Comparison of ENCODE assay signal across 12 mouse cellular contexts in the genomic region with DNA sequence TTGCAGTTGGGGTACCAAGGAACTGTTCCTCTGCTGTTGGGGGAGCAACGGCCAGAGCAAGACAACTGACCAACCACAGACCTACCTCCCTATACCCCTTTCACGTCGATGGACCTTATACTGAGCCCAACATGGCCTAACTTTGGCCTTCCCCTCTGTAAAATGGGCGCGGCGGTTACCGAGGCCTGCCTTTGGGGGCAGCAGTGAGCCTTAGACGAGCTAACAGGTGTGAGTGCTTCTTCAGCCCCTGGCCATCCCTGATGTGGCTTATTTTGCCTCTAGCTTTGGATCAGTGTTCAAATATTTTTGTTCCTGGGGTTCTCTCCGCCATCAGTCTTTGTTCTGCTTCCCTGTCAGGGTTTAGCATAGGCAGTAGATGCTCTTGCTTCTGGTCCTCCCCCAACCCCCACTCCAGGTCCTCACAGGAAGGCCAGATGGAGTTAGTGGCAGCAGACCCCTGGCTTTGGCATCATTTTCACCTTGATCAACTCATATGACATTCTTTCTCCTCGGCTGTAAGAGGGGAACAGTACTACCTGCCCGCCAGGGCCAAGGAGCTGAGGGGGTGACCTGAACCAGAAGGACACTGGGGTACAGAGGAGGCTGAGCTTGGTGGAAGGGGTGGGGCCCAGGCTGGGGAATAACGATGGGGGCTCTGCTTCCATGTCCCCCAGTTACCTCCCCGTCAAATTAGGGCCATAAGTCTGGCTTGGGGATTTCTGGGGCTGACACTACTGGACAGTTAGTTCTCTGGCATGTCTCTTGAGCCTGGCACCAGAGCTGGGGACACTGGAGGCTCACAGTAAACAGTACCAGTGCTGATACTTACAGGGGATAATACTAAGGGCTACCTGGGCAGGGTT. TPM values are rescaled to one million over a fixed set of nuclear protein-coding genes. Genes with fewer than 3 reads are reported as not detected.
DNase-seq lines count a peak whose midpoint lies in the region; ATAC-seq and TF ChIP-seq lines count a peak whose summit lies in the region.
"Had no signal": no experiment of that assay in that cellular context is flagged by ENCODE, and none has a peak within 500 bp of the region (broad histone marks: within the 10 kb centered on the region; RNA-seq: fewer than 3 reads in every experiment).

No protein-coding gene starts in this region.

- no peak overlapping the region for H3K4me2 ChIP-seq in kidney, postnatal 0 days (ENCODE audit: low read length)
- no peak overlapping the region for H3K4me2 ChIP-seq in kidney, embryonic 14.5 days (replicated peaks; ENCODE audit: low read depth, low read length)
- H3K4me2 ChIP-seq: heart, embryonic 15.5 days had no signal

- no peaks in the 10 kb centered on the region for H3K9me3 ChIP-seq in kidney, postnatal 0 days (replicated peaks; ENCODE audit: low read length)
- no peaks in the 10 kb centered on the region for H3K9me3 ChIP-seq in kidney, embryonic 14.5 days (ENCODE audit: control insufficient read depth, low read length)
- H3K9me3 ChIP-seq in MEL (replicated peaks; ENCODE audit: insufficient read depth, low read length), result no peaks in the 10 kb centered on the region
- H3K9me3 ChIP-seq: heart, embryonic 15.5 days had no signal

- H3K4me1 ChIP-seq in kidney, postnatal 0 days (replicated peaks; ENCODE audit: insufficient read depth, low read length), result peaks cover 7% of the 10 kb centered on the region; the same call in 1 of the 2 replicates
- peaks cover 23% of the 10 kb centered on the region for H3K4me1 ChIP-seq in kidney, embryonic 14.5 days (ENCODE audit: control insufficient read depth, insufficient read depth, low read length)
- peaks cover 0 to 4% of the 10 kb centered on the region in 2 experiments; a peak in 1 of 4 replicates for H3K4me1 ChIP-seq in MEL (ENCODE audit: control insufficient read depth in 1 of 2, insufficient read depth in 2 of 2, low read length in 2 of 2)
- H3K4me1 ChIP-seq in cortical plate, adult 2 months (ENCODE audit: control insufficient read depth, insufficient read depth, low read length), result peaks cover 2% of the 10 kb centered on the region; the same call in 1 of the 2 replicates

- TF ChIP-seq EP300 in MEL (IDR thresholded peaks at IDR 0.05; ENCODE audit: low read depth in 1 of 2, low read length in 2 of 2), result no peak

- H3K27ac ChIP-seq in kidney, postnatal 0 days, result no peak overlapping the region
- H3K27ac ChIP-seq in kidney, embryonic 14.5 days (ENCODE audit: low read depth, low read length), result no peak overlapping the region
- no peak overlapping the region for H3K27ac ChIP-seq in MEL (ENCODE audit: control insufficient read depth, low read depth, low read length)
- H3K27ac ChIP-seq in cortical plate, adult 2 months (ENCODE audit: insufficient read depth, low read length), result no peak overlapping the region
- H3K27ac ChIP-seq: heart, embryonic 15.5 days had no signal

- TF ChIP-seq CTCF in kidney, postnatal 0 days (IDR thresholded peaks at IDR 0.05; ENCODE audit: low read depth), result peak; percentile 37; the same call in 1 of the 2 replicates
- TF ChIP-seq CTCF in MEL (IDR thresholded peaks at IDR 0.05 in 2 of 3, conservative IDR thresholded peaks at IDR 0.05 in 1 of 3; ENCODE audit: control insufficient read depth in 1 of 3, insufficient read depth in 1 of 3, low read depth in 2 of 3, low read length in 3 of 3, poor library complexity in 1 of 3, severe bottlenecking in 1 of 3), result peak; percentile 41 to 66 (median 53); a peak in 5 of 6 replicates
- peak; percentile 36; the same call in 1 of the 2 replicates for TF ChIP-seq CTCF in cortical plate, adult 2 months (IDR thresholded peaks at IDR 0.05; ENCODE audit: extremely low read depth, insufficient read depth, low read length)

- H3K4me3 ChIP-seq in kidney, postnatal 0 days (replicated peaks; ENCODE audit: low read depth, low read length), result no peak overlapping the region
- no peak overlapping the region for H3K4me3 ChIP-seq in kidney, embryonic 14.5 days (ENCODE audit: low read length)
- no peak overlapping the region for H3K4me3 ChIP-seq in MEL (ENCODE audit: control insufficient read depth in 1 of 2, insufficient read depth in 1 of 2, low read depth in 2 of 2, low read length in 2 of 2)
- H3K4me3 ChIP-seq in cortical plate, adult 2 months (ENCODE audit: insufficient read depth, low read length), result no peak overlapping the region
- H3K4me3 ChIP-seq: heart, embryonic 15.5 days had no signal

- no peak for TF ChIP-seq POLR2A in MEL (IDR thresholded peaks at IDR 0.05; ENCODE audit: control insufficient read depth in 1 of 2, insufficient read depth in 1 of 2, low read depth in 1 of 2, low read length in 2 of 2, poor library complexity in 1 of 2)
- TF ChIP-seq POLR2A in cortical plate, adult 2 months (IDR thresholded peaks at IDR 0.05; ENCODE audit: extremely low read depth, insufficient read depth, low read length), result no peak

- no peak; the same call in 1 of the 2 replicates for TF ChIP-seq RAD21 in MEL (IDR thresholded peaks at IDR 0.05; ENCODE audit: low read depth, low read length)

- H3K36me3 ChIP-seq in kidney, postnatal 0 days (ENCODE audit: insufficient read depth, low read length), result no peaks in the 10 kb centered on the region
- H3K36me3 ChIP-seq in kidney, embryonic 14.5 days (ENCODE audit: control insufficient read depth, insufficient read depth, low read length), result no peaks in the 10 kb centered on the region
- no peaks in the 10 kb centered on the region for H3K36me3 ChIP-seq in MEL (ENCODE audit: control insufficient read depth in 1 of 2, insufficient read depth in 2 of 2, low read length in 2 of 2)
- H3K36me3 ChIP-seq: heart, embryonic 15.5 days had no signal

- no peak for DNase-seq in kidney, postnatal 0 days (ENCODE audit: low spot score)
- DNase-seq in A20 (ENCODE audit: low read depth, low spot score), result peak; percentile 51
- no peak for DNase-seq in MEL (ENCODE audit: low read depth, low spot score)
- no peak for DNase-seq in embryo, embryonic 9.5 days (ENCODE audit: extremely low spot score)
- DNase-seq in right cerebral cortex, postnatal 14 days, result no peak
- DNase-seq in gastrocnemius, postnatal 10 days, result no peak

- H3K27me3 ChIP-seq in kidney, postnatal 0 days (ENCODE audit: insufficient read depth, low read length), result peaks cover 75% of the 10 kb centered on the region
- peaks cover 97% of the 10 kb centered on the region for H3K27me3 ChIP-seq in kidney, embryonic 14.5 days (ENCODE audit: control insufficient read depth, insufficient read depth, low read length)
- peaks cover 0 to 5% of the 10 kb centered on the region in 2 experiments; a peak in 2 of 4 replicates for H3K27me3 ChIP-seq in MEL (ENCODE audit: control insufficient read depth in 1 of 2, insufficient read depth in 2 of 2, low read length in 2 of 2)

- no peak for ATAC-seq in kidney, postnatal 0 days (replicated peaks; ENCODE audit: low FRiP score, low read depth)
- ATAC-seq in kidney, embryonic 14.5 days (ENCODE audit: low FRiP score, low TSS enrichment), result no peak
- ATAC-seq: intestine, embryonic 16.5 days had no signal

- no peaks in the 10 kb centered on the region for H3K79me2 ChIP-seq in MEL (ENCODE audit: control insufficient read depth, insufficient read depth, low read length, poor library complexity)

- H3K9ac ChIP-seq in kidney, postnatal 0 days (ENCODE audit: low read depth, low read length), result no peak overlapping the region
- H3K9ac ChIP-seq in kidney, embryonic 14.5 days (ENCODE audit: low read depth, low read length), result no peak overlapping the region
- no peak overlapping the region for H3K9ac ChIP-seq in MEL (ENCODE audit: control insufficient read depth, low read depth, low read length, poor library complexity, severe bottlenecking)
- H3K9ac ChIP-seq: heart, embryonic 15.5 days had no signal

- 20% methylated on average over 13 of the region's 13 CpGs for WGBS in kidney, postnatal 0 days
- WGBS in kidney, embryonic 14.5 days, result 17% methylated on average over 13 of the region's 13 CpGs

RNA-seq across cellular contexts. Expression of a gene that starts 7.0 kb away (rescaled TPM):
- not detected in 2 replicates for polyA plus RNA-seq in kidney, postnatal 0 days (2015; fragmentation: Nextera tagmentation; extraction: Ambion mirVana)
- not detected in 2 replicates for polyA plus RNA-seq in kidney, embryonic 14.5 days (2014; fragmentation: Nextera tagmentation; extraction: Ambion mirVana)
- not detected in 2 replicates for total RNA-seq in MEL (2012; rRNA removed)
- polyA plus RNA-seq in MEL (2012; ENCODE audit: insufficient read depth in 1 of 2, insufficient read length in 2 of 2, low read depth in 1 of 2, low replicate concordance in 2 of 2, missing spikeins in 1 of 2), result not detected
- polyA plus RNA-seq in cortical plate, adult 2 months (2012; rRNA removed), result 45.0 and 57.2 TPM in 2 replicates
- not detected for total RNA-seq in gastrocnemius, postnatal 10 days (2021)
- polyA plus RNA-seq: heart, embryonic 15.5 days; liver, embryonic 16.5 days had no signal

RNA-seq across cellular contexts. Expression of a gene that starts 11.7 kb away (rescaled TPM):
- polyA plus RNA-seq in kidney, postnatal 0 days (2015; fragmentation: Nextera tagmentation; extraction: Ambion mirVana), result 12.1 and 12.3 TPM in 2 replicates
- polyA plus RNA-seq in kidney, embryonic 14.5 days (2014; fragmentation: Nextera tagmentation; extraction: Ambion mirVana), result 0.87 and 1.7 TPM in 2 replicates
- total RNA-seq in MEL (2012; rRNA removed), result 25.4 and 35.2 TPM in 2 replicates
- 100 to 1,000 TPM in 1 of 2 experiments, not detected in 1; 114 TPM for polyA plus RNA-seq in MEL (2012; ENCODE audit: insufficient read depth in 1 of 2, insufficient read length in 2 of 2, low read depth in 1 of 2, low replicate concordance in 2 of 2, missing spikeins in 1 of 2)
- polyA plus RNA-seq in cortical plate, adult 2 months (2012; rRNA removed), result 127 and 322 TPM in 2 replicates
- total RNA-seq in gastrocnemius, postnatal 10 days (2021), result under 1 TPM; 0.35 to 0.70 TPM

RNA-seq across cellular contexts. Expression of a gene that starts 21.7 kb away (rescaled TPM):
- polyA plus RNA-seq in kidney, postnatal 0 days (2015; fragmentation: Nextera tagmentation; extraction: Ambion mirVana), result 42.4 and 42.8 TPM in 2 replicates
- polyA plus RNA-seq in kidney, embryonic 14.5 days (2014; fragmentation: Nextera tagmentation; extraction: Ambion mirVana), result 34.9 and 42.0 TPM in 2 replicates
- 61.7 and 62.5 TPM in 2 replicates for total RNA-seq in MEL (2012; rRNA removed)
- 10 to 100 TPM in 1 of 2 experiments, not detected in 1; 53.0 TPM for polyA plus RNA-seq in MEL (2012; ENCODE audit: insufficient read depth in 1 of 2, insufficient read length in 2 of 2, low read depth in 1 of 2, low replicate concordance in 2 of 2, missing spikeins in 1 of 2)
- 63.2 and 70.8 TPM in 2 replicates for polyA plus RNA-seq in cortical plate, adult 2 months (2012; rRNA removed)
- total RNA-seq in gastrocnemius, postnatal 10 days (2021), result 10 to 100 TPM; 11.4 to 12.1 TPM

RNA-seq across cellular contexts. Expression of a gene that starts 47.1 kb away (rescaled TPM):
- 1.8 and 2.1 TPM in 2 replicates for polyA plus RNA-seq in kidney, postnatal 0 days (2015; fragmentation: Nextera tagmentation; extraction: Ambion mirVana)
- 1.3 and 2.3 TPM in 2 replicates for polyA plus RNA-seq in kidney, embryonic 14.5 days (2014; fragmentation: Nextera tagmentation; extraction: Ambion mirVana)
- not detected in 2 replicates for total RNA-seq in MEL (2012; rRNA removed)
- polyA plus RNA-seq in MEL (2012; ENCODE audit: insufficient read depth in 1 of 2, insufficient read length in 2 of 2, low read depth in 1 of 2, low replicate concordance in 2 of 2, missing spikeins in 1 of 2), result under 1 TPM in 1 of 2 experiments, not detected in 1; 0.07 TPM
- 13.6 and 17.7 TPM in 2 replicates for polyA plus RNA-seq in cortical plate, adult 2 months (2012; rRNA removed)
- 100 to 1,000 TPM; 585 to 712 TPM for total RNA-seq in gastrocnemius, postnatal 10 days (2021)

RNA-seq across cellular contexts. Expression of a gene that starts 49.8 kb away (rescaled TPM):
- polyA plus RNA-seq in kidney, postnatal 0 days (2015; fragmentation: Nextera tagmentation; extraction: Ambion mirVana), result 3.5 and 3.7 TPM in 2 replicates
- 0.84 and 2.2 TPM in 2 replicates for polyA plus RNA-seq in kidney, embryonic 14.5 days (2014; fragmentation: Nextera tagmentation; extraction: Ambion mirVana)
- not detected in 2 replicates for total RNA-seq in MEL (2012; rRNA removed)
- not detected for polyA plus RNA-seq in MEL (2012; ENCODE audit: insufficient read depth in 1 of 2, insufficient read length in 2 of 2, low read depth in 1 of 2, low replicate concordance in 2 of 2, missing spikeins in 1 of 2)
- 0.13 and 0.40 TPM in 2 replicates for polyA plus RNA-seq in cortical plate, adult 2 months (2012; rRNA removed)
- total RNA-seq in gastrocnemius, postnatal 10 days (2021), result under 1 TPM; 0.28 to 0.77 TPM
- total RNA-seq: layer of hippocampus, postnatal 10 days had no signal

Comparison
In these comparisons a context has a peak if more than half of its experiments do, and no peak if none do; other contexts are left out.
1. RNA of a gene that starts 7.0 kb away (polyA plus RNA-seq): 45.0 to 57.2 TPM in cortical plate, adult 2 months; not detected in kidney, embryonic 14.5 days, not detected in kidney, postnatal 0 days and not detected in MEL; every median in the first group is over 10 times any median in the second.
2. Peak in every context shown above with its lines, with median percentiles within 50 percentile points of each other: CTCF ChIP-seq.